Mouse (Mus musculus): ENCODE measurements at regions not wholly inside any gene's neighbourhood (a gene's known extent, or its start where the extent isn't known, plus 50 kb on each side); places are given as distances from the start of the nearest gene placed in this dataset.

GRCm38 (mm10) chr8:115626396-115627136, 81.0 kb downstream of the Maf start:
- no peaks in the 10 kb centered on the region for H3K27me3 ChIP-seq (ENCODE audit: control insufficient read depth, insufficient read depth, insufficient read length)
- H3K79me3 ChIP-seq (ENCODE audit: low read depth) = no peaks in the 10 kb centered on the region
- no peaks in the 10 kb centered on the region for H3K79me2 ChIP-seq (ENCODE audit: control insufficient read depth, insufficient read depth)
- no peak overlapping the region for H3ac ChIP-seq (ENCODE audit: control insufficient read depth, insufficient read length, low read depth)
- H3K4me3 ChIP-seq (ENCODE audit: insufficient read depth, poor library complexity, severe bottlenecking) = no peak overlapping the region
- TF ChIP-seq FOSL1 (IDR thresholded peaks at IDR 0.05; ENCODE audit: insufficient read depth, low read length, poor library complexity, severe bottlenecking) = no peak
- H3K36me3 ChIP-seq (ENCODE audit: control insufficient read depth, insufficient read depth) = no peaks in the 10 kb centered on the region

GRCm38 (mm10) chr8:115625072-115625471, 82.5 kb downstream of the Maf start:
- Histone ChIP-seq H3K4me3 (ENCODE audit: insufficient read depth, poor library complexity, severe bottlenecking) (no peak overlapping the region), H3K36me3 (ENCODE audit: control insufficient read depth, insufficient read depth) (no peaks in the 10 kb centered on the region), H3K27me3 (ENCODE audit: control insufficient read depth, insufficient read depth, insufficient read length) (no peaks in the 10 kb centered on the region), H3K79me3 (ENCODE audit: low read depth) (no peaks in the 10 kb centered on the region), H3ac (ENCODE audit: control insufficient read depth, insufficient read length, low read depth) (no peak overlapping the region), H3K79me2 (ENCODE audit: control insufficient read depth, insufficient read depth) (no peaks in the 10 kb centered on the region)
- no peak for TF ChIP-seq MYOG (IDR thresholded peaks at IDR 0.05; ENCODE audit: control insufficient read depth, extremely low read depth, insufficient read length)
- TF ChIP-seq MAX (IDR thresholded peaks at IDR 0.05) = no peak
- TF ChIP-seq FOSL1 (IDR thresholded peaks at IDR 0.05; ENCODE audit: insufficient read depth, low read length, poor library complexity, severe bottlenecking) = no peak
- TF ChIP-seq MYOD1 (IDR thresholded peaks at IDR 0.05; ENCODE audit: control insufficient read depth, insufficient read length, low read depth) = no peak
- no peak for TF ChIP-seq CEBPB (IDR thresholded peaks at IDR 0.05; ENCODE audit: low read depth)
- no peak for TF ChIP-seq CTCF (IDR thresholded peaks at IDR 0.05; ENCODE audit: control insufficient read depth, insufficient read depth, insufficient read length)
- TF ChIP-seq USF1 (IDR thresholded peaks at IDR 0.05; ENCODE audit: low read depth) = no peak

- TF ChIP-seq MAX (IDR thresholded peaks at IDR 0.05) = no peak
- no peak for TF ChIP-seq CEBPB (IDR thresholded peaks at IDR 0.05; ENCODE audit: low read depth)
- no peak for TF ChIP-seq USF1 (IDR thresholded peaks at IDR 0.05; ENCODE audit: low read depth)
- TF ChIP-seq MYOG (IDR thresholded peaks at IDR 0.05; ENCODE audit: control insufficient read depth, extremely low read depth, insufficient read length) = no peak
- no peak for TF ChIP-seq MYOD1 (IDR thresholded peaks at IDR 0.05; ENCODE audit: control insufficient read depth, insufficient read length, low read depth)
- TF ChIP-seq CTCF (IDR thresholded peaks at IDR 0.05; ENCODE audit: control insufficient read depth, insufficient read depth, insufficient read length) = no peak
- no peak for TF ChIP-seq FOSL1 (IDR thresholded peaks at IDR 0.05; ENCODE audit: insufficient read depth, low read length, poor library complexity, severe bottlenecking)
These were observed 89.4 kb downstream of the Maf start for GRCm38 (mm10) chr8:115618049-115618760.

GRCm38 (mm10) chr8:115616871-115617605, 90.6 kb downstream of the Maf start:
- TF ChIP-seq USF1 (IDR thresholded peaks at IDR 0.05; ENCODE audit: low read depth) (no peak), MYOG (IDR thresholded peaks at IDR 0.05; ENCODE audit: control insufficient read depth, extremely low read depth, insufficient read length) (no peak), CTCF (IDR thresholded peaks at IDR 0.05; ENCODE audit: control insufficient read depth, insufficient read depth, insufficient read length) (no peak), MAX (IDR thresholded peaks at IDR 0.05) (no peak), MYOD1 (IDR thresholded peaks at IDR 0.05; ENCODE audit: control insufficient read depth, insufficient read length, low read depth) (no peak), CEBPB (IDR thresholded peaks at IDR 0.05; ENCODE audit: low read depth) (no peak), FOSL1 (IDR thresholded peaks at IDR 0.05; ENCODE audit: insufficient read depth, low read length, poor library complexity, severe bottlenecking) (no peak)
- no peaks in the 10 kb centered on the region for H3K79me3 ChIP-seq (ENCODE audit: low read depth)
- no peak overlapping the region for H3ac ChIP-seq (ENCODE audit: control insufficient read depth, insufficient read length, low read depth)
- no peaks in the 10 kb centered on the region for H3K36me3 ChIP-seq (ENCODE audit: control insufficient read depth, insufficient read depth)
- H3K4me3 ChIP-seq (ENCODE audit: insufficient read depth, poor library complexity, severe bottlenecking) = no peak overlapping the region
- H3K27me3 ChIP-seq (ENCODE audit: control insufficient read depth, insufficient read depth, insufficient read length) = peaks cover 5% of the 10 kb centered on the region
- no peaks in the 10 kb centered on the region for H3K79me2 ChIP-seq (ENCODE audit: control insufficient read depth, insufficient read depth)

More at GRCm38 (mm10) chr8:115618049-115618760, 89.4 kb downstream of the Maf start:
- Histone ChIP-seq H3K27me3 (ENCODE audit: control insufficient read depth, insufficient read depth, insufficient read length) (peaks cover 5% of the 10 kb centered on the region), H3K79me2 (ENCODE audit: control insufficient read depth, insufficient read depth) (no peaks in the 10 kb centered on the region), H3ac (ENCODE audit: control insufficient read depth, insufficient read length, low read depth) (no peak overlapping the region), H3K79me3 (ENCODE audit: low read depth) (no peaks in the 10 kb centered on the region), H3K36me3 (ENCODE audit: control insufficient read depth, insufficient read depth) (no peaks in the 10 kb centered on the region), H3K4me3 (ENCODE audit: insufficient read depth, poor library complexity, severe bottlenecking) (no peak overlapping the region)

GRCm38 (mm10) chr8:115613946-115614584, 93.5 kb downstream of the Maf start:
- no peak overlapping the region for H3K4me3 ChIP-seq (ENCODE audit: insufficient read depth, poor library complexity, severe bottlenecking)
- H3K79me3 ChIP-seq (ENCODE audit: low read depth) = no peaks in the 10 kb centered on the region
- TF ChIP-seq MYOD1 (IDR thresholded peaks at IDR 0.05; ENCODE audit: control insufficient read depth, insufficient read length, low read depth) (no peak), CTCF (IDR thresholded peaks at IDR 0.05; ENCODE audit: control insufficient read depth, insufficient read depth, insufficient read length) (no peak), MAX (IDR thresholded peaks at IDR 0.05) (no peak), CEBPB (IDR thresholded peaks at IDR 0.05; ENCODE audit: low read depth) (no peak), USF1 (IDR thresholded peaks at IDR 0.05; ENCODE audit: low read depth) (no peak), MYOG (IDR thresholded peaks at IDR 0.05; ENCODE audit: control insufficient read depth, extremely low read depth, insufficient read length) (no peak), FOSL1 (IDR thresholded peaks at IDR 0.05; ENCODE audit: insufficient read depth, low read length, poor library complexity, severe bottlenecking) (no peak)
- H3ac ChIP-seq (ENCODE audit: control insufficient read depth, insufficient read length, low read depth) = no peak overlapping the region
- no peaks in the 10 kb centered on the region for H3K79me2 ChIP-seq (ENCODE audit: control insufficient read depth, insufficient read depth)
- H3K36me3 ChIP-seq (ENCODE audit: control insufficient read depth, insufficient read depth) = no peaks in the 10 kb centered on the region
- H3K27me3 ChIP-seq (ENCODE audit: control insufficient read depth, insufficient read depth, insufficient read length) = peaks cover 5% of the 10 kb centered on the region
